Mouse (Mus musculus) liver, adult 2 months (tissue): Measurements from ENCODE around the gene 1110059E24Rik.

ENCODE experiments used
- CTCF ChIP-seq: fragments of 200-500 bp; IDR thresholded peaks from 2 replicates; pipeline ENCODE4 v1.5.1; 2011; ENCODE audit warnings: low read depth, low read length, control low read depth
- POLR2A ChIP-seq: fragments of 200-500 bp; IDR thresholded peaks from 2 replicates; pipeline ENCODE4 v1.6.1; 2011; ENCODE audit warnings: low read length, control low read depth; ENCODE audit not compliant: insufficient read depth; ENCODE audit errors: extremely low read depth

DNA sequence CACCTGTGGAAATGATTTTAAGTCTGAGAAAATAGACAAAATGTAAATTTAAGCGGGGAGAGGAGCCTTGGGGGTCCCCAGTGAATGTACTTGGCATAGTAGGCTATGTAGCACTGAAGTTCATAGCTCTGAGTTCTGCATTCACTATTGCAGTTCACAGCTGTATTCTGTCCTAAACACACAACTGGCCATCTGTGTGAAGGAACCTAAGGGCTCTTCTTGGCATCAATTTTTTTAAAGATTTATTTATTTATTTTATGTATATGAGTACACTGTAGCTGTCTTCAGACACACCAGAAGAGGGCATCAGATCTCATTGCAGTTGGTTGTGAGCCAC is 88.3 kb downstream of the 1110059E24Rik start:
- TF ChIP-seq CTCF (no peak), POLR2A (no peak)
